Mouse (Mus musculus) heart, postnatal 0 days (tissue): Measurements from ENCODE around the gene Tbc1d10b. TPM values are rescaled to one million over a fixed set of nuclear protein-coding genes. Genes with fewer than 3 reads are reported as not detected.
A peak's percentile ranks its signal among the peaks of the same experiment; 100 is the strongest.

Experiments used
- ATAC-seq: fragments of 200-750 bp; cut with Nextera tagmentation; 2 replicates; pipeline ENCODE4 v1.8.0; 2017; ENCODE audit warnings: low read depth, moderate number of reproducible peaks, moderate library complexity; ENCODE audit not compliant: insufficient read depth
- DNase-seq: peaks from one replicate; pipeline ENCODE4 v3.0.0-alpha.2; 2016; ENCODE audit warnings: low spot score
- H3K27ac ChIP-seq: fragments of 300-500 bp; sonication (generic); 2 replicates; pipeline ENCODE4 v1.5.1; 2014; ENCODE audit warnings: low read depth, mild to moderate bottlenecking
- H3K27me3 ChIP-seq: fragments of 300-500 bp; sonication (generic); 2 replicates; pipeline ENCODE4 v1.6.1; 2014; ENCODE audit warnings: low read length, mixed read lengths; ENCODE audit not compliant: control insufficient read depth, insufficient read depth
- H3K36me3 ChIP-seq: fragments of 300-500 bp; sonication (generic); replicated peaks from 2 replicates; pipeline ENCODE4 v1.6.1; 2014; ENCODE audit warnings: low read length, mixed read lengths; ENCODE audit not compliant: control insufficient read depth, insufficient read depth
- H3K4me1 ChIP-seq: fragments of 300-500 bp; sonication (generic); 2 replicates; pipeline ENCODE4 v1.6.1; 2014; ENCODE audit warnings: antibody characterized with exemption; ENCODE audit not compliant: control insufficient read depth, insufficient read depth
- H3K4me2 ChIP-seq: fragments of 300-500 bp; sonication (generic); 2 replicates; pipeline ENCODE4 v1.6.1; 2014; ENCODE audit warnings: low read depth, mild to moderate bottlenecking, low read length, moderate library complexity
- H3K4me3 ChIP-seq: fragments of 300-500 bp; sonication (generic); 2 replicates; pipeline ENCODE4 v1.5.1; 2014; ENCODE audit warnings: low read depth, low read length
- H3K9ac ChIP-seq: fragments of 300-500 bp; sonication (generic); replicated peaks from 2 replicates; pipeline ENCODE4 v1.6.1; 2014; ENCODE audit warnings: low read depth, low read length, mixed read lengths
- H3K9me3 ChIP-seq: fragments of 300-500 bp; sonication (generic); replicated peaks from 2 replicates; pipeline ENCODE4 v1.6.1; 2016; ENCODE audit warnings: low read length; ENCODE audit not compliant: control insufficient read depth
- CTCF ChIP-seq: IDR thresholded peaks from 2 replicates; pipeline ENCODE4 v1.5.1; 2016; ENCODE audit warnings: antibody characterized with exemption, control low read depth, low read depth
- EP300 ChIP-seq: IDR thresholded peaks from 2 replicates; pipeline ENCODE4 v1.6.1; 2016; ENCODE audit warnings: antibody characterized with exemption, low read depth
- WGBS: fragments of 180-500 bp; shearing (Covaris S2); extraction: QIAGEN DNeasy Blood & Tissue Kit; methylation state at CpG from one replicate; pipeline ENCODE4 v1.1.7; 2014; 5-methylcytosine and 5-hydroxymethylcytosine counted together
- polyA plus RNA-seq: library from polyadenylated mRNA; unstranded; fragments of >200 nt; fragmentation: Nextera tagmentation; extraction: Ambion mirVana; gene quantifications from 2 replicates; pipeline ENCODE4 v1.2.1, GENCODE M21; 2015
- total RNA-seq: library from RNA; depleted of rRNA; stranded (reverse); fragments of >200 nt; gene quantifications from 2 replicates; pipeline ENCODE4 v1.2.3, GENCODE M21; 2014; ENCODE audit warnings: low replicate concordance

Gene Tbc1d10b
- total and polyA plus RNA-seq, 2 experiments from 2014 or later, result 10.8 to 45.3 TPM

GRCm38 (mm10) chr7:127217475-127217874 lies 9.2 kb upstream of the Tbc1d10b start:
- Histone ChIP-seq H3K9ac (no peak overlapping the region; the same call in 1 of the 2 replicates), H3K27me3 (no peaks in the 10 kb centered on the region), H3K4me1 (peaks cover 23% of the 10 kb centered on the region), H3K27ac (peak overlapping the region; percentile 36), H3K4me3 (peak overlapping the region; percentile 10; the same call in 1 of the 2 replicates), H3K9me3 (no peaks in the 10 kb centered on the region), H3K36me3 (no peaks in the 10 kb centered on the region), H3K4me2 (peak overlapping the region; percentile 5; the same call in 1 of the 2 replicates)
- 35% methylated on average over 6 of the region's 6 CpGs for WGBS
- ATAC-seq, result peak; percentile 39; the same call in 1 of the 2 replicates
- no peak for DNase-seq
- TF ChIP-seq CTCF (no peak), EP300 (no peak)

GRCm38 (mm10) chr7:127216307-127216706 lies 8.0 kb upstream of the Tbc1d10b start:
- no peak overlapping the region for H3K4me3 ChIP-seq
- no peak overlapping the region; the same call in 1 of the 2 replicates for H3K4me2 ChIP-seq
- H3K9ac ChIP-seq, result no peak overlapping the region
- no peak for TF ChIP-seq CTCF
- TF ChIP-seq EP300, result no peak
- ATAC-seq (no peak), DNase-seq (no peak)
- peaks cover 23% of the 10 kb centered on the region for H3K4me1 ChIP-seq
- WGBS, result 86% methylated on average over 5 of the region's 5 CpGs
- no peaks in the 10 kb centered on the region for H3K36me3 ChIP-seq
- H3K9me3 ChIP-seq, result no peaks in the 10 kb centered on the region
- H3K27ac ChIP-seq, result no peak overlapping the region
- no peaks in the 10 kb centered on the region for H3K27me3 ChIP-seq

- DNase-seq (peak; percentile 65), ATAC-seq (peak; percentile 66)
- Histone ChIP-seq H3K27ac (peak overlapping the region; percentile 4; the same call in 1 of the 2 replicates), H3K4me2 (peak overlapping the region; percentile 61), H3K9me3 (no peaks in the 10 kb centered on the region), H3K4me3 (peak overlapping the region; percentile 44), H3K36me3 (no peaks in the 10 kb centered on the region), H3K9ac (no peak overlapping the region; the same call in 1 of the 2 replicates), H3K4me1 (peaks cover 23% of the 10 kb centered on the region), H3K27me3 (no peaks in the 10 kb centered on the region)
- TF ChIP-seq EP300, result no peak
- peak; percentile 88 for TF ChIP-seq CTCF
- WGBS, result 24% methylated on average over 33 of the region's 33 CpGs
Measured at GRCm38 (mm10) chr7:127214981-127215871, 7.0 kb upstream of the Tbc1d10b start.

DNA sequence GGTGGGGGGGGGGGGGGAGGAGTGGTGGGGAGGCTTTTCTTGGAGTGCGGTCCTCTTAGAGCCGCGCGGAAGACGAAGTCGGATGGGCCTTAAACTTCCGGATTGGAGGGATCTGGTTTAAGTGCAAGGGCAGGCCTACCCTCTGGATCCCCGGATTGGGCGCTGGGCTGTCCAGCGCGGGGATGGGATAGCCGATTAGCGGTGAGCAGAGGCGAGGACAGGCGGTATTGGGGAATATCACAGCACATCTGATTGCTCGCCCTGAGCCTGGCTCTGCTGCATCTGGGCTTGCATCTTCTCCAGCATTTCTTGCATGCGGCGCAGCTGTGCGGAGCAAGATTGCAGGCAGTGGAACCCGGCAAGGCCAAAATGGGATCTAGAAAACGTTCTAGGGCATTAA lies 6.3 kb upstream of the Tbc1d10b start:
- 41% methylated on average over 21 of the region's 21 CpGs for WGBS
- peak overlapping the region; percentile 44 for H3K4me3 ChIP-seq
- no peak overlapping the region; the same call in 1 of the 2 replicates for H3K9ac ChIP-seq
- TF ChIP-seq CTCF (no peak), EP300 (no peak)
- H3K9me3 ChIP-seq, result no peaks in the 10 kb centered on the region
- peaks cover 23% of the 10 kb centered on the region for H3K4me1 ChIP-seq
- peak overlapping the region; percentile 4; the same call in 1 of the 2 replicates for H3K27ac ChIP-seq
- no peak for ATAC-seq
- no peaks in the 10 kb centered on the region for H3K27me3 ChIP-seq
- no peaks in the 10 kb centered on the region for H3K36me3 ChIP-seq
- no peak for DNase-seq
- H3K4me2 ChIP-seq, result peak overlapping the region; percentile 61

- H3K9me3 ChIP-seq, result no peaks in the 10 kb centered on the region
- H3K36me3 ChIP-seq, result no peaks in the 10 kb centered on the region
- peaks cover 23% of the 10 kb centered on the region for H3K4me1 ChIP-seq
- WGBS, result 58% methylated on average over 12 of the region's 12 CpGs
- no peak for ATAC-seq
- no peak overlapping the region for H3K4me3 ChIP-seq
- H3K27me3 ChIP-seq, result no peaks in the 10 kb centered on the region
- H3K9ac ChIP-seq, result no peak overlapping the region
- DNase-seq, result no peak
- H3K27ac ChIP-seq, result no peak overlapping the region
- TF ChIP-seq CTCF (no peak), EP300 (no peak)
- H3K4me2 ChIP-seq, result peak overlapping the region; percentile 61; the same call in 1 of the 2 replicates
Measured at GRCm38 (mm10) chr7:127213930-127214329, 5.7 kb upstream of the Tbc1d10b start.
